In genomic region chr1:79956121-79956520, GRCm38 (mm10) we compare ENCODE assay signal across 8 mouse cellular contexts.
DNase-seq lines count a peak whose midpoint lies in the region; ATAC-seq lines count a peak whose summit lies in the region.

No protein-coding gene starts in this region.

- H3K4me3 ChIP-seq in limb, embryonic 12.5 days (replicated peaks) = no peak overlapping the region

- H3K36me3 ChIP-seq in limb, embryonic 12.5 days = no peaks in the 10 kb centered on the region

- 31% methylated on average over 1 of the region's 1 CpGs for WGBS in limb, embryonic 12.5 days

- H3K4me2 ChIP-seq in limb, embryonic 12.5 days = no peak overlapping the region

- 0 out of 2 replicates have a peak overlapping the region, but pooled peaks have one; percentile 4 for H3K27ac ChIP-seq in limb, embryonic 12.5 days

- no peaks in the 10 kb centered on the region for H3K9me3 ChIP-seq in limb, embryonic 12.5 days

- no peaks in the 10 kb centered on the region for H3K27me3 ChIP-seq in limb, embryonic 12.5 days

- H3K9ac ChIP-seq in limb, embryonic 12.5 days (replicated peaks) = no peak overlapping the region

- peak; percentile 33 to 71; a peak in 2 of 4 replicates for ATAC-seq in hematopoietic stem cell, adult 5-6 weeks (replicated peaks in 1 of 2; ENCODE audit: insufficient read depth in 1 of 2, low FRiP score in 2 of 2, low TSS enrichment in 1 of 2, low read depth in 1 of 2, poor library complexity in 2 of 2, severe bottlenecking in 2 of 2)
- ATAC-seq in limb, embryonic 12.5 days (ENCODE audit: insufficient number of reproducible peaks, insufficient read depth, low FRiP score, low TSS enrichment, low read depth) = peak; percentile 87
- no peak for ATAC-seq in megakaryocyte, adult 5-6 weeks (ENCODE audit: poor library complexity, severe bottlenecking)

- peaks cover 13% of the 10 kb centered on the region; the same call in 1 of the 2 replicates for H3K4me1 ChIP-seq in limb, embryonic 12.5 days (replicated peaks)

- peak; percentile 11 to 12 for DNase-seq in frontal cortex, postnatal 36 days (ENCODE audit: low spot score in 2 of 2)
- no peak for DNase-seq in frontal cortex, postnatal 25 days (ENCODE audit: low spot score in 2 of 2)
- DNase-seq in retina, postnatal 1 day = peak; percentile 83
- DNase-seq in retina, embryonic 14.5 days (ENCODE audit: low spot score) = no peak
- DNase-seq in spleen, postnatal 14 days (ENCODE audit: low spot score in 2 of 2) = no peak

Comparison
In these comparisons a context has a peak if more than half of its experiments do, and no peak if none do; other contexts are left out.
1. DNase-seq: peak in frontal cortex, postnatal 36 days (2 of 2) and retina, postnatal 1 day (single experiment); none in frontal cortex, postnatal 25 days (0 of 2), retina, embryonic 14.5 days (single experiment) and spleen, postnatal 14 days (0 of 2).